Mouse (Mus musculus) C2C12 (cell line): ENCODE measurements at regions not wholly inside any gene's neighbourhood (a gene's known extent, or its start where the extent isn't known, plus 50 kb on each side); places are given as distances from the start of the nearest gene placed in this dataset.

Experiments
- H3K27me3 ChIP-seq: one replicate; pipeline ENCODE4 v1.6.1; 2011; ENCODE audit not compliant: control insufficient read depth, insufficient read depth, insufficient read length
- H3K36me3 ChIP-seq: one replicate; pipeline ENCODE4 v1.6.1; 2011; ENCODE audit not compliant: control insufficient read depth, insufficient read depth
- H3K4me3 ChIP-seq: one replicate; pipeline ENCODE4 v1.5.1; 2011; ENCODE audit warnings: mild to moderate bottlenecking, control low read depth; ENCODE audit not compliant: poor library complexity, insufficient read depth, severe bottlenecking
- H3K79me2 ChIP-seq: one replicate; pipeline ENCODE4 v1.6.1; 2011; ENCODE audit not compliant: control insufficient read depth, insufficient read depth
- H3K79me3 ChIP-seq: one replicate; pipeline ENCODE4 v1.6.1; 2011; ENCODE audit warnings: low read depth, control low read depth
- H3ac ChIP-seq: one replicate; pipeline ENCODE3; 2011; ENCODE audit warnings: low read depth; ENCODE audit not compliant: control insufficient read depth, insufficient read length
- CEBPB ChIP-seq: IDR thresholded peaks from one replicate; pipeline ENCODE4 v1.6.1; 2011; ENCODE audit warnings: low read depth, mild to moderate bottlenecking, control low read depth, moderate library complexity
- CTCF ChIP-seq: IDR thresholded peaks from one replicate; pipeline ENCODE4 v1.5.1; 2011; ENCODE audit not compliant: control insufficient read depth, insufficient read depth, insufficient read length
- FOSL1 ChIP-seq: IDR thresholded peaks from one replicate; pipeline ENCODE4 v1.8.0; 2011; ENCODE audit warnings: mild to moderate bottlenecking, low read length; ENCODE audit not compliant: poor library complexity, insufficient read depth, severe bottlenecking
- MAX ChIP-seq: IDR thresholded peaks from one replicate; pipeline ENCODE4 v1.6.1; 2011; ENCODE audit warnings: mild to moderate bottlenecking, control low read depth
- MYOD1 ChIP-seq: IDR thresholded peaks from one replicate; pipeline ENCODE4 v1.6.1; 2011; ENCODE audit warnings: low read depth; ENCODE audit not compliant: control insufficient read depth, insufficient read length
- MYOG ChIP-seq: IDR thresholded peaks from one replicate; pipeline ENCODE4 v1.6.1; 2011; ENCODE audit not compliant: control insufficient read depth, insufficient read length; ENCODE audit errors: extremely low read depth
- USF1 ChIP-seq: IDR thresholded peaks from one replicate; pipeline ENCODE4 v1.6.1; 2011; ENCODE audit warnings: low read depth, mild to moderate bottlenecking, control low read depth, moderate library complexity

DNA sequence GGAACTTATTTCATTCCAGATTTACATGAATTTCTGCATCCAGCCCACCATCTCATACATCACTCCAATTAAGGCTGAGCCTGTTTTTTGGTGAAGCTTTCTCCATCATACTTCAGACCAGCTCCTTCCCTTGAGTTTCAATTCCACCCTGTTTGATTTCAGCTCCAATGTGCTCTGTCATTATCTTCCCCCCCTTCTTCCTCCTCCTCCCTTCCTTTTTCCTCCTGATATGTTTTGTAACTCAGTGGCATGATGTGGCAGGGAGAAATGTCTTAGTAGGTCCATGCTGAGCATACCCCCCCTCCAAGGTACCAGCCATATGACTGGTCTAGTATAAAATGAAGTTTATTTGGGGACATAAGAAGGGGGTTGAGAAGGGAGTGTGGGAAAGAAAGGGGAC is 420.8 kb downstream of the Atp23 start:
- H3ac ChIP-seq, result no peak overlapping the region
- no peaks in the 10 kb centered on the region for H3K79me2 ChIP-seq
- no peak for TF ChIP-seq CEBPB
- no peak for TF ChIP-seq MYOD1
- H3K4me3 ChIP-seq, result no peak overlapping the region
- no peaks in the 10 kb centered on the region for H3K79me3 ChIP-seq
- no peaks in the 10 kb centered on the region for H3K36me3 ChIP-seq
- no peaks in the 10 kb centered on the region for H3K27me3 ChIP-seq

DNA sequence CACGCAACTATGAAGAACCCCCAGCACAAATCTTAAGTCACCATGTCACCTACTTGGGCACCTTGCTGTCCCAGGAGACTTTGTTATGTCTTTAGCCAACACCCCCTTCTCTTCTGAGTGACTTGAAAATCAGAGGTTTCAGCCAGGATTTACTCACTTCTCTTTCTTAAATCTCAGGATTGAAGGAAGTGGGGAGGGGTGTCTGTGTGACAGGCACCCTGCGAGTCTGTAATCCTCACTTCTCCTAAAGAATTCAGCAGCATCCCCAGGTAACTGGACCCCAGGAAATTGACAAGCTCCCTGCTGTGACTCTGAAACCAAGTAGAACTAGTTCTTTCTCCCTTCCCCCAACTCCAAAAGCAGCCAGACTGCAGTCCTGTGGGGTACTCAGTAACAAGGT is 421.4 kb downstream of the Atp23 start:
- Histone ChIP-seq H3ac (no peak overlapping the region), H3K36me3 (no peaks in the 10 kb centered on the region), H3K79me2 (no peaks in the 10 kb centered on the region), H3K27me3 (no peaks in the 10 kb centered on the region), H3K79me3 (no peaks in the 10 kb centered on the region), H3K4me3 (no peak overlapping the region)
- no peak for TF ChIP-seq USF1
- no peak for TF ChIP-seq MYOG
- TF ChIP-seq CTCF, result no peak
- TF ChIP-seq MYOD1, result no peak
- no peak for TF ChIP-seq CEBPB
- TF ChIP-seq MAX, result no peak
- no peak for TF ChIP-seq FOSL1

DNA sequence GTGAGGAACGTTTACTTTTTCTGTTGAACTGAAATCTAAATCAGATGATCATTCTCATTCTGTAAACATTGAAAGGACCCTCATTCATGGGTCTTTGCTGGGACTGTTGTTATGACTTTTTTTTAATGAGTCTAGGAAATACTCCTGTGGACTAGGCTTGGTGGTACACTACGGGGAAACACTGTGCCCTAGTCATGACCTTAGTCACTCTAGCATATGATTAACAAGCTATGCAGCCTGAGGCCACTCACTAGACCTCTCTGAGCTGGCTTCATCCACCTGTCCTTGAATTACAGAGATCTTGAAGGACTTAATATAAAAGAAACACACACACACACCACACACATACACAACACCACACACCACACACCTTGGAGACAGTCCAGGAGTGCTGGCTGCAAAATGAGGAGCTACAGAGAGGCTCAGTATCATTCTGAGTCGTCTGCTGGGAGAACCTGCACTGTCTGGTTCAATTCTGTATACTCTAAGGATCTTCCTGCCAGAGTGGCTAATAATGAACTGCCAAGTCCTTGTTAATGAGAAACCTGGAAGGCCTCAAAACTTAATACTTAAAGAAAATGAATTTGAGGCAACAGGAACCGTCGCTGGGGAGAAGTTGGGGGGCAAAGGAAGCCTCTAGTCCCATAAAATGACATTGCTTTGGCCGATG is 428.0 kb downstream of the Atp23 start:
- no peaks in the 10 kb centered on the region for H3K36me3 ChIP-seq
- no peaks in the 10 kb centered on the region for H3K79me3 ChIP-seq
- H3ac ChIP-seq, result no peak overlapping the region
- H3K27me3 ChIP-seq, result no peaks in the 10 kb centered on the region
- no peak overlapping the region for H3K4me3 ChIP-seq
- no peaks in the 10 kb centered on the region for H3K79me2 ChIP-seq
- TF ChIP-seq CTCF, result no peak
- no peak for TF ChIP-seq CEBPB
- TF ChIP-seq FOSL1, result no peak
- TF ChIP-seq MYOG, result no peak
- no peak for TF ChIP-seq MYOD1
- no peak for TF ChIP-seq USF1

DNA sequence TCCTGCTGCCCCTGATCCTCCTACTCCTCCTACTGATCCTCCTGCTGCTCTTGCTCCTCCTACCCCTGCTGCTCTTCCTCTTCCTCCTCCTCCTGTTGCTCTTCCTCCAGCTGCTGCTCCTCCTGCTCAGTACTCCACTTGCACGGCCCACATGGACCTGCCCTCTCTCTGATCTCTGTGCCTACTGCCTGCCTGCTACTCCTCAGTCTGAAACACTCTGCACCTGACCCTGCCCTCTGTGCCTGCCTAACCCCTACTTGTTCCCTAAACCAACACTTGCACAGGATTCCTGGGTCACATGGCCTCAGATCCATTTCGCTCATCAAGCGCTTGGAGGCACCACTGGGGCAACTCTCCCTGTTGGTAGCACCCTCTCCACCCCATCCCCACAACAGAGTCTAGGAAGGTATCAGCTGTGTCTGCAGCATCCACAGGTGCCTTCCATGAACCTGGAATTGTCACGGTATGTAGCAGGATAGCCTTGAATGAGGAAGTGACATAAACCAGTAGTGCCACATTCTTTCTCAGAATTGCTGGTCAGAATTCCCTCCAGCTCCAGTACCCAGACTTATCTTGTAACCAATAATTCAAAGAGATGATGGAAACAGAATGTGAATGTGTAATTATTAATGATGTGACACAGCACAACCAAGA is 430.2 kb downstream of the Atp23 start:
- Histone ChIP-seq H3K27me3 (no peaks in the 10 kb centered on the region), H3K79me2 (no peaks in the 10 kb centered on the region), H3ac (no peak overlapping the region), H3K36me3 (no peaks in the 10 kb centered on the region), H3K4me3 (no peak overlapping the region), H3K79me3 (no peaks in the 10 kb centered on the region)
- TF ChIP-seq CTCF (no peak), MYOD1 (no peak), MAX (no peak), USF1 (no peak), FOSL1 (no peak), MYOG (no peak)

DNA sequence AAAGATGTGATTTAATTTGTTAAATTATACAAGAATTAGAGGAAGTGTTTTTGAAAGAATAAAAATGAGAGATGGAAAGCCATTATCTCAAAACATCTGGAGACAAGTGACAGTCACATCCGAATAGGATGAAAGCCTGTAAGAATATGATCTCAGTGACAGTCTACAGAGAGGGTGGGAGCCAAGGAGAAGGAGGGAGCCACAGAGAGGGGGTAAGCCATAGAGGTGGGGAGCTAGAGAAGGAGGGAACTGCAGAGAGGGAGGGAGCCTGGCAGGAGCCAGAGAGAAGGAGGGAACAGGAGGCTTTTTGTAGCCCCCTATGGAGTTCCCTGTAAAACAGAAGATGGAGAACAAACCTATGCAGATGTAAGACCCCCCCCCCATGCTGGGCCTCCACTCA is 438.4 kb downstream of the Atp23 start:
- no peaks in the 10 kb centered on the region for H3K79me3 ChIP-seq
- H3K79me2 ChIP-seq, result no peaks in the 10 kb centered on the region
- H3ac ChIP-seq, result no peak overlapping the region
- no peaks in the 10 kb centered on the region for H3K36me3 ChIP-seq
- no peaks in the 10 kb centered on the region for H3K27me3 ChIP-seq
- TF ChIP-seq MYOD1 (no peak), MAX (no peak), FOSL1 (no peak), CEBPB (no peak), USF1 (no peak), CTCF (no peak), MYOG (no peak)
- no peak overlapping the region for H3K4me3 ChIP-seq

DNA sequence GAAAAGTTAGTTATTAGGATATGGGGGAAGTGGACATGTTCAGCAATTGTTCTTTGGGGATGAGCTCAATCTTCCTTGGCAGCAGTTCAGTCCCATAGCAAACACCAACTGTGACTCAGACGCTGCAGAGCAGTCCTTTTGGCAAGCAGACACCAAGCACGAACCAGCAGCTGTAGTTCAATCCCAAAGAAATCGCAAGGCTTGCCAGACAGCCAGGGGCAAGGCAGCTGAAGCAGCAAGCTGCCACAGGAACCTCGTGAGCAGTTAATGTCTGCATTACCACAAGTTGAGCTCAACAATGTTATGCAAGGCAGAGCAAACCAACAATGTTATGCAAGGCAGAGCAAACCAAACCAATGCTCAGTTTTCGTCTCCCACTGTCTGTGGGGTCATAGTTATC is 442.6 kb downstream of the Atp23 start:
- TF ChIP-seq MYOG (no peak), CEBPB (no peak), CTCF (no peak), FOSL1 (no peak), MAX (no peak), MYOD1 (no peak), USF1 (no peak)
- no peak overlapping the region for H3K4me3 ChIP-seq

More for the DNA sequence above, 442.6 kb downstream of the Atp23 start:
- Histone ChIP-seq H3K79me3 (no peaks in the 10 kb centered on the region), H3K27me3 (no peaks in the 10 kb centered on the region), H3K79me2 (no peaks in the 10 kb centered on the region), H3K36me3 (no peaks in the 10 kb centered on the region), H3ac (no peak overlapping the region)
